Mouse (Mus musculus) embryonic facial prominence, embryonic 12.5 days (tissue): ENCODE results near the gene Tspan9. TPM values are rescaled to one million over a fixed set of nuclear protein-coding genes. Genes with fewer than 3 reads are reported as not detected.

Experiments used
- ATAC-seq: fragments of 200-750 bp; cut with Nextera tagmentation; 2 replicates; pipeline ENCODE4 v1.8.0; 2017; ENCODE audit not compliant: insufficient number of reproducible peaks, insufficient read depth, low FRiP score, low TSS enrichment
- H3K27ac ChIP-seq: fragments of 300-500 bp; sonication (generic); 2 replicates; pipeline ENCODE4 v1.5.1; 2016; ENCODE audit warnings: mild to moderate bottlenecking
- H3K27me3 ChIP-seq: fragments of 300-500 bp; sonication (generic); 2 replicates; pipeline ENCODE4 v1.6.1; 2016; ENCODE audit warnings: mild to moderate bottlenecking, moderate library complexity
- H3K36me3 ChIP-seq: fragments of 300-500 bp; sonication (generic); 2 replicates; pipeline ENCODE4 v1.6.1; 2016; ENCODE audit warnings: mild to moderate bottlenecking
- H3K4me1 ChIP-seq: fragments of 300-500 bp; sonication (generic); 2 replicates; pipeline ENCODE4 v1.6.1; 2016
- H3K4me2 ChIP-seq: fragments of 300-500 bp; sonication (generic); replicated peaks from 2 replicates; pipeline ENCODE4 v1.6.1; 2016; ENCODE audit warnings: mild to moderate bottlenecking, moderate library complexity
- H3K4me3 ChIP-seq: fragments of 300-500 bp; sonication (generic); 2 replicates; pipeline ENCODE4 v1.5.1; 2016; ENCODE audit warnings: mild to moderate bottlenecking
- H3K9ac ChIP-seq: fragments of 300-500 bp; sonication (generic); 2 replicates; pipeline ENCODE4 v1.6.1; 2016; ENCODE audit warnings: mild to moderate bottlenecking, moderate library complexity
- H3K9me3 ChIP-seq: fragments of 300-500 bp; sonication (generic); 2 replicates; pipeline ENCODE4 v1.6.1; 2016; ENCODE audit warnings: mild to moderate bottlenecking, moderate library complexity
- WGBS: fragments of 180-500 bp; shearing (Covaris S2); methylation state at CpG from one replicate; pipeline ENCODE4 v1.1.7; 2016; 5-methylcytosine and 5-hydroxymethylcytosine counted together
- polyA plus RNA-seq: library from polyadenylated mRNA; unstranded; fragments of >200 nt; fragmentation: Nextera tagmentation; extraction: Ambion mirVana; gene quantifications from 2 replicates; pipeline ENCODE4 v1.2.1, GENCODE M21; 2016

Tspan9 gene
- polyA plus RNA-seq, 1 experiment from 2014 or later, result 110 TPM

DNA sequence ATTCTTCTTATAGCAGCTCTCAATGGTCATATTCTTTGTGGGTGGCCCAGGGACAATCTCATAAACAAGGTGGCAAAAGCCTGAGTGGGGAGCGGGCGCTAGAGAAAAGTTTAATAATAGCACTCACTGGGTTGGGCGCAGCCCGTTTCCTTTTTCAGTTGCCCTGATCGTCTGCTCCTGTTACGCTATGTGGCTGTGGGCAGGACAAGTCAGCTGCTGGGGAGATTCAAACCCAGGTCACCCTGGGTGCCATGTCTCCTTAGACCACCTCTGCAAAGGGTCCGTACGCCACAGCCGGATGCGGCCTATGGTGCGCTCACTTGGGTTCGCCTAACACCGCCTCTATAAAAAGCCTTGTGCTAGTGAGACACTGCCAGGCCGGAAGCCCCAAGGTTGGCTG is 156.0 kb downstream of the Tspan9 start:
- peaks cover 14% of the 10 kb centered on the region for H3K4me1 ChIP-seq
- 91% methylated on average over 14 of the region's 14 CpGs for WGBS
- no peak overlapping the region for H3K4me3 ChIP-seq
- H3K4me2 ChIP-seq, result no peak overlapping the region
- ATAC-seq, result peak; percentile 23; the same call in 1 of the 2 replicates
- no peak overlapping the region for H3K27ac ChIP-seq
- H3K9me3 ChIP-seq, result no peaks in the 10 kb centered on the region
- H3K36me3 ChIP-seq, result no peaks in the 10 kb centered on the region
- H3K9ac ChIP-seq, result no peak overlapping the region
- no peaks in the 10 kb centered on the region for H3K27me3 ChIP-seq

DNA sequence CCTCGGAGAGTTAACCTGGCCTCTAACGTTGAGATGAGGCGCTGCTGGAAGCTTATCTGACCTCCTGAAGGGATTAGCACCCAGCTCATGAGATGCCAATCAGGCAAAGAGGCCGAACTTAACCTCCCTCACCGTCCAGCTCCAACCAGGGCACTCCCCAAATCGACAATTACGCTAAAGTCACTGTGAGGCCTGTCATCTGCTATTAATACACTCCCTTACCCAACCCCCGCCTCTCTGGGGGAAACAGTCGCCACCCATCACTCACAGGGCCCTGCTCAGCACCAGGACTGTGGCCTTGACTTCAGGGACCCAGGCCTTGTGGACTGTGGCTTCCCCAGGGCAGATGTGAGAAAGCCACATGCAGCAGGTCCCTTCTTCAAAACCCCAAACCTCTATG is 157.0 kb downstream of the Tspan9 start:
- ATAC-seq, result no peak
- no peaks in the 10 kb centered on the region for H3K36me3 ChIP-seq

DNA sequence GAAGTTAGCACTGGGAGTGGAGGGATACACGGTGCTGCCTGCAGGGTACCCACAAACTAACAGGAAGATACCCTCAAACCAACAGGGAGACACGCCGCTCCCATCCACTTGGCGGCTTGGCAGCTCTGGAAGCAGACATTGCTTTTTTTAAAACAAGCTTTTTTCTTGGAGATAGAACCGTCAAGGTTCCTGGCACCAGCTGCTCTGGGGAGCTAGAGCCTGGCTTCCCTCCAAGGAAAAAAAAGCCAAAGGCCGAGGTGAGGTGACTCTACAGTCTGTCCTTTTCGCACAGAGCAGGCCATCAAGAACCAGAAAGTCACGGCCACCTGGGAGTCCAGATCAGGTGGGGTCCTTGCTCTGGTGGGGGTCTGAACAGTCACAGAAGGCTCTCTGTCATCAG is 162.2 kb downstream of the Tspan9 start:
- ATAC-seq, result no peak
- Histone ChIP-seq H3K27ac (no peak overlapping the region; the same call in 1 of the 2 replicates), H3K4me3 (no peak overlapping the region), H3K4me2 (no peak overlapping the region), H3K36me3 (0 out of 2 replicates have a peak, but pooled peaks cover 3% of the 10 kb centered on the region), H3K27me3 (no peaks in the 10 kb centered on the region), H3K9me3 (no peaks in the 10 kb centered on the region), H3K9ac (no peak overlapping the region; the same call in 1 of the 2 replicates), H3K4me1 (peaks cover 6% of the 10 kb centered on the region; the same call in 1 of the 2 replicates)
- WGBS, result 62% methylated on average over 8 of the region's 8 CpGs

More for the DNA sequence above, 157.0 kb downstream of the Tspan9 start:
- Histone ChIP-seq H3K4me1 (peaks cover 14% of the 10 kb centered on the region), H3K27me3 (no peaks in the 10 kb centered on the region), H3K4me2 (no peak overlapping the region), H3K9ac (no peak overlapping the region), H3K27ac (no peak overlapping the region), H3K9me3 (no peaks in the 10 kb centered on the region), H3K4me3 (no peak overlapping the region)
- WGBS, result 38% methylated on average over 9 of the region's 9 CpGs

DNA sequence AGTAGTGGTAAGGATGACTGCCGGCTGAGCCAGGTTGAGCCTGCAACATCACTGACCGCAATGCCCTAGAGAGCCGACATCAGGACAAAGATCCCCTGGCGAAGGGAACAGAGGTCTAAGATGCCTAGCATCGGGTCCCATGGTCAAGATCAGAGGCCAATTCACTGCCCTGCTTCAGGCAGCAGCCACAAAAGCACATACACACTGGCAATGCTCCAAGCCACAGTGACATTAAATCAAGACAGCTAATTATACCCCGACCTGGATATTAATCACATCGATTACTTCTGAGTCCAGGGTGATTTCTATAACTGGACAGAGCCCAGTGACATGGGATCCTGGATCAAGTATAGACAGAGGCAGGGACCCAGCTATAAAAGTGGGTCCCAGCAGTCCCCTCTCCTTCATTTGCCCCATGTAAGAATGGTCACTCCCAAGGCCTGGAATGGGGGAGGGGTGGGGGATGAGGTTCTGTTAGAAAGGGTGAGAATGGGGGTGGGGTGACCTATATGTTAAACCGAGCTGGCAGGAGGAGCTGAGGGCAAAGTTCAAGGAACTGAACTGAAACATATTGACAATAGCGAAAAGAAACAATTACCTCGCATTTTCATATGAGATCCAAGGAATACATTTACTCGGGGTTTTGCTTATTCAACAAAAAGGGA is 162.9 kb downstream of the Tspan9 start:
- Histone ChIP-seq H3K4me3 (no peak overlapping the region), H3K36me3 (0 out of 2 replicates have a peak, but pooled peaks cover 3% of the 10 kb centered on the region), H3K4me2 (no peak overlapping the region), H3K27ac (no peak overlapping the region), H3K27me3 (no peaks in the 10 kb centered on the region), H3K4me1 (peaks cover 5% of the 10 kb centered on the region; the same call in 1 of the 2 replicates), H3K9me3 (no peaks in the 10 kb centered on the region), H3K9ac (no peak overlapping the region)
- ATAC-seq, result no peak
- WGBS, result 61% methylated on average over 11 of the region's 11 CpGs

DNA sequence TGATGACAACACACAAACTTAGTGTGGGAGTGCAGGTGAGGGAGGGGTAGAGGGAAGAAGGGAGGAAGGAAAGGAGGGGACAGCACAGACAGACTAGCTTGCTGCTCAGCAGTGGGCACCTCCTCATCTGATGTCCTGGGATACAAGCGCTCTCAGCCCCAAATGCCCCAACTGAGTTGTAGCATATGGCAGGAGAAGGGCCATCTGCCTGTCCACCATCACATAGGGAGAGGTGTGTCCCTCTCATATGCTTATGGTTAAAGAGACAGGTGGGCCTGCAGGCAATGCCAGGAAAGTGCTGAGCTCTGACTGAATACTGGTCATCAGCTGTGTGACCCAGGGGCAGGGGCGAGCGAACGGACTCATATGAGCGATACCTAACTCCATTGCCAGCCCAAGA is 163.6 kb downstream of the Tspan9 start:
- 0 out of 2 replicates have a peak, but pooled peaks cover 3% of the 10 kb centered on the region for H3K36me3 ChIP-seq
- WGBS, result 90% methylated on average over 5 of the region's 5 CpGs
- no peak overlapping the region for H3K4me2 ChIP-seq
- H3K4me1 ChIP-seq, result peaks cover 5% of the 10 kb centered on the region; the same call in 1 of the 2 replicates
- no peaks in the 10 kb centered on the region for H3K27me3 ChIP-seq
- no peak overlapping the region for H3K4me3 ChIP-seq
- no peak for ATAC-seq
- no peaks in the 10 kb centered on the region for H3K9me3 ChIP-seq
- no peak overlapping the region for H3K27ac ChIP-seq
- no peak overlapping the region for H3K9ac ChIP-seq

DNA sequence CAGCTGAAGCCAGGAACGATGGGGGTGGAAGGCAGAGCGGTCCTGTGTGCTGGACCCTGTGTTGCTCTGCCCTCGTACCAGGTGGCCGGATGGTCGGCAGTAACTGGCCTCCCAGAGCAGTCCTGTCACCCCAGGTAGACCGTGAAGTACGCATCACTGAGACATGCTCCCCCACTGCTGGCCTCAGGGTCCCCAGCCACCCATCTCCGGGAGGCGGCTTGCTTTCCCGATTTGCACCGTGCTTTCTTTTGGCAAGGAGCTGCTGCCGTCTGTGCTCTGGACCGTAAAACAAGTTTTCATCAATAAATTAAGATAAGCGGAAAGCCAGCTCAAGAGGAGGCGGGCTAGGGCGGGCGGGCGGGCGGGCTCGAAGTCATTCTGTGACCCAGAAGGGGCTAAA is 164.5 kb downstream of the Tspan9 start:
- 0 out of 2 replicates have a peak, but pooled peaks cover 3% of the 10 kb centered on the region for H3K36me3 ChIP-seq
- no peaks in the 10 kb centered on the region for H3K9me3 ChIP-seq
- H3K27me3 ChIP-seq, result no peaks in the 10 kb centered on the region
- WGBS, result 79% methylated on average over 20 of the region's 20 CpGs
- peaks cover 8% of the 10 kb centered on the region for H3K4me1 ChIP-seq
- ATAC-seq, result no peak
- H3K9ac ChIP-seq, result no peak overlapping the region
- H3K4me2 ChIP-seq, result no peak overlapping the region
- H3K4me3 ChIP-seq, result no peak overlapping the region
- H3K27ac ChIP-seq, result no peak overlapping the region

DNA sequence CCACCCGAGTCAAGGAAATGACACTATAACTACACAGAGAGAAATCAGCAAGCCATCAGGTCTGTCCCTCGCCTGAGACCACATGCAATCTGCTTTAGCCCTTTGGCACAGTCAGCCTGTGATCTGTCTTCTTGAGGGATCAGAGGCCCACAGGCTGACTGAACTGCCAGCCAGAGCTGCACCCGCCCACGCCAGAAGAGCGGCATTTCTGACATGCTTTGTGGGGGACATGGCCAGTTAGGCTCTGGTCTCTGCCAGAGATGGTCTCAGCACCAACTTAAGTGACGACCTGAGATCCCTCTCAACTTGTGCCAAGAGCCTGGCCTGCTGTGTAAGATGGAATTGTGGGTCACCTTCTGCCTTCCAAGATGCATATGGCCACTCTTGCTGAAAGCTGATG is 166.7 kb downstream of the Tspan9 start:
- Histone ChIP-seq H3K9ac (no peak overlapping the region), H3K36me3 (0 out of 2 replicates have a peak, but pooled peaks cover 3% of the 10 kb centered on the region), H3K4me3 (no peak overlapping the region), H3K4me1 (peaks cover 11% of the 10 kb centered on the region), H3K27me3 (no peaks in the 10 kb centered on the region), H3K9me3 (no peaks in the 10 kb centered on the region), H3K27ac (no peak overlapping the region), H3K4me2 (no peak overlapping the region)
- ATAC-seq, result no peak
- 85% methylated on average over 6 of the region's 6 CpGs for WGBS

DNA sequence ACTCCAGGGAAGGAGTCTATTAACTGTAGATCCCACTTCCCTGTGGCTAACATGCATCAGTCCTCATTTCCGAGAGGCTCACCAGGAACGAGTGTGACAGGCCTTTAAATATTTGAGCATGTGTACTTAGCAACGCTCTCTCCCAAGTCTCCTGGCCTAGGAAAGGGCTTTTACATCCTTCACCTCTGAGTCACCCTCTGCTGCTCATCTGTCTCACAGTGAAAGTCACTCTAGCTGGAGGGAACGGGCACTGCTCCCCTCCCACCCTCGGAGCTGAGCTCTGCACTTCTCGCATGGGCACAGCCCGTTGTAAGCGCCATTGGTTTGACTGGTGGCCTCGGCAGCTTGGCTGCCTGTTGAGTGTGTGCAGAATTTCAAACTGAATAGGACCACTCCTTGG is 169.4 kb downstream of the Tspan9 start:
- H3K4me3 ChIP-seq, result no peak overlapping the region
- no peak for ATAC-seq
- H3K9ac ChIP-seq, result no peak overlapping the region
- H3K36me3 ChIP-seq, result 0 out of 2 replicates have a peak, but pooled peaks cover 3% of the 10 kb centered on the region
- H3K9me3 ChIP-seq, result no peaks in the 10 kb centered on the region
- H3K27ac ChIP-seq, result 0 out of 2 replicates have a peak overlapping the region, but pooled peaks have one; percentile 43
- H3K27me3 ChIP-seq, result no peaks in the 10 kb centered on the region
- 49% methylated on average over 9 of the region's 9 CpGs for WGBS
- peaks cover 6% of the 10 kb centered on the region; the same call in 1 of the 2 replicates for H3K4me1 ChIP-seq
- H3K4me2 ChIP-seq, result no peak overlapping the region

DNA sequence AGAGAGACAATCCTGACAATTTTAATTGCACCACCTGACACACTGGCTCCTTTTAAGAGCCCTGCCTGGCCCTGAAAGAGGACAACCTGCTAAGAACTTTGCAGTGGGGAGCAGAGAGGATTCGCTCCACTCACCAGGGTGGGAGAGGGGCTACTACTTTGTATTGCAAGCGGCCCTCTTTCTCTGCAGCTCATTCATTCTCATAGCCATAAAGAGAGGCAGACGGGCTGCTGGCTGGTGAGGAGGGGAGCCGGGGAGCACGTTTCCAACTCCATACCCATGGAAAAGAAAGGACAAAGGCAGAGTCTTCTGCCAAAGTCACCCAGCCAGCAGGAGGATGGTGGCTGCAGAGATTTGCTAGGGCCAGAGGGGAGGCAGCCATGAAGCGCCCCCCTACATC is 169.8 kb downstream of the Tspan9 start:
- H3K27ac ChIP-seq, result peak overlapping the region; percentile 43; the same call in 1 of the 2 replicates

DNA sequence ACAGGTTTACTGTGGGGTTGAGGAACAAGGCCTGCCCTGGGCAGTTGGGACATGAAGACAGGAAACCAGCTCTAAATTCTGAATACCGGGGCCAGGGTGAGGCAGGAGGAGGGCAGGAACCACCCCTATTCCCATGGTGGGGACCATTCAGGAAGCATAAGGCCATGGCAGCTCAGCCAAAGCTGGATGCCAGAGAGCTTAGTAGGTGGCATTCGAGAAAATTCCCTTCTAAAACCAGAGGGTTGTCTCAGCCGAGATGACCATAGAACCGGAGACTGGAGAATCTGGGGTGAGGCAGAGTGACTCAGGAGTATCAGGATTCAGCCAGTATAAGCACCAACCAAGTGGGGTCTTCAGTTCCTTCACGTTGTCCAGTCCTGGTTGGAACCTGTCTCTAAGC is 171.5 kb downstream of the Tspan9 start:
- no peak overlapping the region for H3K4me2 ChIP-seq
- H3K27ac ChIP-seq, result no peak overlapping the region
- H3K27me3 ChIP-seq, result no peaks in the 10 kb centered on the region
- no peak overlapping the region for H3K9ac ChIP-seq
- ATAC-seq, result no peak
- H3K36me3 ChIP-seq, result no peaks in the 10 kb centered on the region
- WGBS, result 79% methylated on average over 5 of the region's 5 CpGs
- peaks cover 6% of the 10 kb centered on the region for H3K4me1 ChIP-seq
- no peaks in the 10 kb centered on the region for H3K9me3 ChIP-seq
- H3K4me3 ChIP-seq, result no peak overlapping the region

More for the DNA sequence above, 169.8 kb downstream of the Tspan9 start:
- H3K4me2 ChIP-seq, result no peak overlapping the region
- H3K9me3 ChIP-seq, result no peaks in the 10 kb centered on the region
- H3K36me3 ChIP-seq, result no peaks in the 10 kb centered on the region
- H3K4me3 ChIP-seq, result no peak overlapping the region
- no peak overlapping the region for H3K9ac ChIP-seq
- no peaks in the 10 kb centered on the region for H3K27me3 ChIP-seq
- no peak for ATAC-seq
- 61% methylated on average over 6 of the region's 6 CpGs for WGBS
- H3K4me1 ChIP-seq, result peaks cover 6% of the 10 kb centered on the region; the same call in 1 of the 2 replicates

DNA sequence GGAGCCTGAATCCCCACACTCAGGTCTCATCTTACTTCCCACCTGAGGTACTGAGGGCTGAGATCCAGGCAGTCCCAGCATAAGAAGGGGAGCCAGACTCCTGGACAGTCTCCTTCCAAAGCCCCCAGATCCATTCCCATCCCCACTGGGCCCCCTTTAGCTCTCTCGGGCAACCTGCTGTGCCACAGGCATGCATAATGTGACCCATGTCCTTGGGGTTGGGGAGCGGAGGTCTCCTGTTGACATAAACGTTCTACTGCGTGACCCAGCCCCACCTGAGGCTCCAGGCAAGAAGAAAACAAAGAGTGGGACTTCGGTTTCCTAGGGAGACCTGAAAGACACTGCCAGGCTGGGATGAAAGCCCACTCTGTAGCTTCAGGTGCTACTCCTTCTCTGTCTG is 172.5 kb downstream of the Tspan9 start:
- Histone ChIP-seq H3K36me3 (peaks cover 7% of the 10 kb centered on the region; the same call in 1 of the 2 replicates), H3K9ac (no peak overlapping the region), H3K4me3 (no peak overlapping the region), H3K4me1 (peaks cover 6% of the 10 kb centered on the region), H3K9me3 (no peaks in the 10 kb centered on the region), H3K27ac (no peak overlapping the region), H3K4me2 (no peak overlapping the region), H3K27me3 (no peaks in the 10 kb centered on the region)
- 44% methylated on average over 5 of the region's 5 CpGs for WGBS
- no peak for ATAC-seq

DNA sequence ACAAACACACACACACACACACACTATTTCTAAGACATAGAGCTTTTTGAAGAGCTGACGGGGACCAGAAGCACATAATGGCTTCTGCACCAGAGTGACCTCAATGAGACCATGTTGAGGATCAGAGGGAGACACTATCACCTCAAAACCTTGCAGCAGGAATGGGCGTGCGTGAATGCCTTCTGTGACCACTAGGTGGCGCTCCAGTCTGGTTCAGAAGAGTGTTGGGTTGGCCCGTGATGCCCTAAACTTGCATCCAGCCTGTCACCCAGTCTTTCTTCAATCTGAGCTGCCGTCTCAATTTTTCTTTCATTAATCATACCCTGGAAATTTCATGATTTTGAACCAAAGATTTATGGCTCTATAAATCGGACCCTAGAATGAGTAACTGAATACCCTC is 173.3 kb downstream of the Tspan9 start:
- no peak overlapping the region for H3K4me2 ChIP-seq
- no peak overlapping the region for H3K4me3 ChIP-seq
- no peaks in the 10 kb centered on the region for H3K9me3 ChIP-seq
- H3K27me3 ChIP-seq, result no peaks in the 10 kb centered on the region
- H3K4me1 ChIP-seq, result peaks cover 6% of the 10 kb centered on the region
- H3K36me3 ChIP-seq, result peaks cover 15% of the 10 kb centered on the region
- no peak overlapping the region for H3K27ac ChIP-seq
- 0 out of 2 replicates have a peak, but pooled peaks have one; percentile 13 for ATAC-seq
- 7% methylated on average over 7 of the region's 7 CpGs for WGBS
- no peak overlapping the region for H3K9ac ChIP-seq
